Mouse (Mus musculus) intestine, postnatal 0 days (tissue): Measurements from ENCODE around the gene Ap4b1. TPM values are rescaled to one million over a fixed set of nuclear protein-coding genes. Genes with fewer than 3 reads are reported as not detected.
"Not testable (repeated sequence)": the region's sequence is repeated elsewhere in the genome, so short reads cannot be mapped to it uniquely, and the experiment has no call there.

ENCODE experiments used
- ATAC-seq: fragments of 200-750 bp; cut with Nextera tagmentation; 2 replicates; pipeline ENCODE4 v1.8.0; 2017; ENCODE audit warnings: mild to moderate bottlenecking, moderate TSS enrichment, moderate library complexity
- H3K27ac ChIP-seq: fragments of 300-500 bp; sonication (generic); 2 replicates; pipeline ENCODE4 v1.5.1; 2014; ENCODE audit warnings: mild to moderate bottlenecking, low read depth, low read length, moderate library complexity
- H3K27me3 ChIP-seq: fragments of 300-500 bp; sonication (generic); replicated peaks from 2 replicates; pipeline ENCODE4 v1.6.1; 2014; ENCODE audit warnings: low read length, mixed read lengths; ENCODE audit not compliant: control insufficient read depth, insufficient read depth
- H3K36me3 ChIP-seq: fragments of 300-500 bp; sonication (generic); 2 replicates; pipeline ENCODE4 v1.6.1; 2014; ENCODE audit warnings: mild to moderate bottlenecking, moderate library complexity; ENCODE audit not compliant: control insufficient read depth, insufficient read depth
- H3K4me1 ChIP-seq: fragments of 300-500 bp; sonication (generic); replicated peaks from 2 replicates; pipeline ENCODE4 v1.6.1; 2014; ENCODE audit warnings: antibody characterized with exemption, low read length, mixed read lengths; ENCODE audit not compliant: control insufficient read depth, insufficient read depth
- H3K4me2 ChIP-seq: fragments of 300-500 bp; sonication (generic); replicated peaks from 2 replicates; pipeline ENCODE4 v1.6.1; 2014; ENCODE audit warnings: low read depth, mild to moderate bottlenecking, moderate library complexity
- H3K4me3 ChIP-seq: fragments of 300-500 bp; sonication (generic); 2 replicates; pipeline ENCODE4 v1.5.1; 2014; ENCODE audit warnings: low read depth, low read length
- H3K9ac ChIP-seq: fragments of 300-500 bp; sonication (generic); 2 replicates; pipeline ENCODE4 v1.6.1; 2014; ENCODE audit warnings: mild to moderate bottlenecking, low read depth, low read length
- H3K9me3 ChIP-seq: fragments of 300-500 bp; sonication (generic); 2 replicates; pipeline ENCODE4 v1.6.1; 2016; ENCODE audit warnings: mixed run types; ENCODE audit not compliant: control insufficient read depth
- CTCF ChIP-seq: sonication (generic); IDR thresholded peaks from 2 replicates; pipeline ENCODE4 v1.5.1; 2016; ENCODE audit warnings: low read depth, mild to moderate bottlenecking, control low read depth, antibody characterized with exemption, moderate library complexity
- WGBS: fragments of 180-500 bp; shearing (Covaris S2); extraction: QIAGEN DNeasy Blood & Tissue Kit; methylation state at CpG from one replicate; pipeline ENCODE4 v1.1.7; 2014; 5-methylcytosine and 5-hydroxymethylcytosine counted together
- polyA plus RNA-seq: library from polyadenylated mRNA; unstranded; fragments of >200 nt; fragmentation: Nextera tagmentation; extraction: Ambion mirVana; gene quantifications from 2 replicates; pipeline ENCODE4 v1.2.1, GENCODE M21; 2015

Ap4b1 gene
- polyA plus RNA-seq, 1 experiment from 2014 or later = 12.6 TPM

- 35% methylated on average over 2 of the region's 2 CpGs for WGBS
- Histone ChIP-seq H3K27ac (no peak overlapping the region), H3K9me3 (no peaks in the 10 kb centered on the region), H3K27me3 (no peaks in the 10 kb centered on the region), H3K4me2 (peak overlapping the region; percentile 47), H3K36me3 (no peaks in the 10 kb centered on the region; the same call in 1 of the 2 replicates), H3K9ac (no peak overlapping the region), H3K4me1 (no peaks in the 10 kb centered on the region), H3K4me3 (no peak overlapping the region)
- no peak for TF ChIP-seq CTCF
- ATAC-seq = peak; percentile 75
Measured at GRCm38 (mm10) chr3:103834001-103834400, 24.7 kb downstream of the Ap4b1 start.

DNA sequence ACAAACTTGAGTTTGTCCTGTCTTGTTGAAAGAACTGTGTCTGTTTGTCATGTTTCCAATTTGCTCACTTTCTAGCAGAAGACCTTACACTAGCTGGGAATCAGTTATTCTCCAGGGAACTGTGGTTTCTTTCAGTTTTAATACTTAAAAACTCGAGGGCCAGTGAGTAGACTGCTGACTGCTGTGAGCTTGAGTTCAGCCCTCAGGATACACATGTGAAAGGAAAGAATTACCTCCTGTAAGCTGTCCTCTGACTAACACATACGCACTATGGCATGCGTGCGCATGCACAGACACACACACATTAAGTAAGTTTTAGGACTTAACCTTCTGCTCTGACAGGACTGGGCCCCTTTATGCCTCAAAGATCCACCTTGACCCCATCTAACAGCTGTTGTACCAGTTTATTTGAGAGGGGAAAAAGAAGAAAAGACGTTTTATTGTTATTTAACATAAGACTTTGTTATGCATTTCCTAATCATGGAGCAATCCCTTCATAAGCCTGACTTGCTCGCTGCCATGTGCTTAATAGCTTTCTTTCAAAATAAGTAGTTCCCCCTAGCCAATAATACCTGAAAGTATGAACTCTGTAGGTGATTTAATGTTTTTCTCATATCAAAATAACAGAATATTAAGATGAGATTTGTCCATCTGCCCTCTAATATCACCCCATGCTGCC is 26.1 kb downstream of the Ap4b1 start:
- Histone ChIP-seq H3K27ac (no peak overlapping the region), H3K4me3 (no peak overlapping the region), H3K4me1 (no peaks in the 10 kb centered on the region), H3K36me3 (no peaks in the 10 kb centered on the region; the same call in 1 of the 2 replicates), H3K9me3 (no peaks in the 10 kb centered on the region), H3K27me3 (no peaks in the 10 kb centered on the region), H3K4me2 (no peak overlapping the region), H3K9ac (no peak overlapping the region)
- TF ChIP-seq CTCF = no peak
- no peak for ATAC-seq
- 61% methylated on average over 6 of the region's 6 CpGs for WGBS

DNA sequence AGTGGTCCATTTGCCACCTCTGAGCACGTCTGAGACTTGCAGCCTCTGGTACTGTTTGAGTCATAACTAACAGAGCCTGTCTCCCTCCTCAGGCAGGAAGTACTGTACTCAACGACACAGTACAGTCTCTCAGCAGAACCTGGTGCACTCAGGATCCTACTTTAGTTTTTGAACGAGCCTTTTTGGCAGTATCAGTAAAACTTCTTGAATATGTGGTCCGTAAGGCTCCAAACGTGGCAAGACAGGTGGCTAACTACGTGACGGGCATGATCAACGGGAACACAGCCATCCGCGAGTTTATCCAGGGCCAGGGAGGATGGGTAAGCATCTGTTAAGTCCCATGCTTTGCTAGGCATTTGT is 26.6 kb downstream of the Ap4b1 start:
- Histone ChIP-seq H3K4me2 (no peak overlapping the region), H3K9ac (no peak overlapping the region), H3K4me1 (no peaks in the 10 kb centered on the region), H3K4me3 (no peak overlapping the region), H3K9me3 (no peaks in the 10 kb centered on the region), H3K27me3 (no peaks in the 10 kb centered on the region), H3K27ac (no peak overlapping the region), H3K36me3 (no peaks in the 10 kb centered on the region; the same call in 1 of the 2 replicates)
- ATAC-seq = no peak
- no peak for TF ChIP-seq CTCF
- 68% methylated on average over 10 of the region's 10 CpGs for WGBS

- H3K27ac ChIP-seq = no peak overlapping the region
- H3K36me3 ChIP-seq = no peaks in the 10 kb centered on the region; the same call in 1 of the 2 replicates
- no peak overlapping the region for H3K4me2 ChIP-seq
- no peak for ATAC-seq
- no peaks in the 10 kb centered on the region for H3K27me3 ChIP-seq
- no peak overlapping the region for H3K9ac ChIP-seq
- H3K4me1 ChIP-seq = no peaks in the 10 kb centered on the region
- no peak overlapping the region for H3K4me3 ChIP-seq
- 88% methylated on average over 5 of the region's 5 CpGs for WGBS
- no peaks in the 10 kb centered on the region for H3K9me3 ChIP-seq
- no peak for TF ChIP-seq CTCF
Measured at GRCm38 (mm10) chr3:103836453-103836852, 27.1 kb downstream of the Ap4b1 start.

GRCm38 (mm10) chr3:103839711-103840110 is 30.4 kb downstream of the Ap4b1 start:
- no peaks in the 10 kb centered on the region for H3K9me3 ChIP-seq
- WGBS = 92% methylated on average over 6 of the region's 6 CpGs
- no peak overlapping the region for H3K4me3 ChIP-seq
- no peak for ATAC-seq
- H3K27ac ChIP-seq = no peak overlapping the region
- no peaks in the 10 kb centered on the region; the same call in 1 of the 2 replicates for H3K36me3 ChIP-seq
- H3K9ac ChIP-seq = no peak overlapping the region
- TF ChIP-seq CTCF = no peak
- H3K4me1 ChIP-seq = no peaks in the 10 kb centered on the region
- no peak overlapping the region for H3K4me2 ChIP-seq
- H3K27me3 ChIP-seq = no peaks in the 10 kb centered on the region

DNA sequence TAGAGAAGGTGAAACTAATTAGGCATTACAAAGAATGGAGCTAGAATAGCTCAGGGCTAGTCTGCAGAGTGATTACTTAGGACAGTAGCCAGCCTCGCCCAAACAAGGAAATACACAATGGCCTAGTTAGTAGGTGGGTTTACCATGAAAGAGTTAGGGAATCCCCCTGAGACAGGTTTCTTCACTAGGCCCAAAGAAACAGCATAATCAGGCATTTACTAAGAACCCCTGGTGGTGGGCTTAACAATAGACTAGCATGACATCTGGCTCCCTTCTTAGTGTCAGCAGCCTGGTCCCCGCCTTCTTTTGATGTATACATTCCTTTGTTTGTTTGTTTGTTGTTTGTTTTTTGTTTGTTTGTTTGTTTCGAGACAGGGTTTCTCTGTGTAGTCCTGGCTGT is 30.9 kb downstream of the Ap4b1 start:
- H3K4me2 ChIP-seq, H3K27me3 ChIP-seq, H3K27ac ChIP-seq, H3K4me1 ChIP-seq, H3K9ac ChIP-seq, H3K4me3 ChIP-seq, H3K9me3 ChIP-seq, H3K36me3 ChIP-seq, ATAC-seq: not testable (repeated sequence)
- WGBS = 80% methylated on average over 3 of the region's 3 CpGs

DNA sequence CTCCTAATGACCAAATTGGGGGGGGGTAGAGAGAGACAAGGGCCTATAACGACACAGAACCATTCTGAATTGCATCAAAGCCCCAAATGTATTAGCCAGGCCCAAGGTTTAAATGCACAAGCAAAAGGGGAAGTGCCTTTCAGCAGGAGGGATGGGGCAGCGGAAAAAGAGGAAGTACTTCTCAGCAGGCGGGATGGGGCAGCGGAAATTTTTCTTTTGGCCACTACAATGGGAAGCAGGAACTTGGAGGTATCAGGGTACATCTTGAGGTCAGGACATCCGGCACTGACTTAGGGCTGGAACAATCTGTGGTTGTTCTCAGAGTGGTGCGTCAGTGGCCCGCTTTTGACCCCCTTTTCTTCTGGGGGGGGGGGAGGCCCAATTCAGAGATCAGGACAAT is 31.6 kb downstream of the Ap4b1 start:
- not testable (repeated sequence) for ATAC-seq, H3K9ac ChIP-seq, H3K27me3 ChIP-seq, H3K36me3 ChIP-seq, H3K4me1 ChIP-seq, H3K4me3 ChIP-seq, H3K27ac ChIP-seq, H3K4me2 ChIP-seq, H3K9me3 ChIP-seq
- WGBS = 97% methylated on average over 7 of the region's 7 CpGs
